Mouse (Mus musculus) neural tube, embryonic 11.5 days (tissue): Measurements from ENCODE around the gene Tcf21. TPM values are rescaled to one million over a fixed set of nuclear protein-coding genes. Genes with fewer than 3 reads are reported as not detected.

ENCODE experiments used
- ATAC-seq: fragments of 200-750 bp; cut with Nextera tagmentation; 2 replicates; pipeline ENCODE4 v1.8.0; 2017; ENCODE audit warnings: moderate number of reproducible peaks, mild to moderate bottlenecking, moderate TSS enrichment, moderate library complexity; ENCODE audit not compliant: insufficient read depth, low FRiP score, low TSS enrichment
- DNase-seq: peaks from one replicate; pipeline ENCODE4 v3.0.0-alpha.2; 2015; ENCODE audit warnings: low spot score
- H3K27ac ChIP-seq: fragments of 300-500 bp; sonication (generic); 2 replicates; pipeline ENCODE4 v1.5.1; 2014; ENCODE audit warnings: low read depth, mild to moderate bottlenecking, low read length
- H3K27me3 ChIP-seq: fragments of 300-500 bp; sonication (generic); 2 replicates; pipeline ENCODE4 v1.6.1; 2014; ENCODE audit warnings: mild to moderate bottlenecking, low read length, mixed read lengths; ENCODE audit not compliant: control insufficient read depth, insufficient read depth
- H3K36me3 ChIP-seq: fragments of 300-500 bp; sonication (generic); 2 replicates; pipeline ENCODE4 v1.6.1; 2014; ENCODE audit warnings: mild to moderate bottlenecking, low read length, moderate library complexity, mixed read lengths; ENCODE audit not compliant: control insufficient read depth, insufficient read depth
- H3K4me1 ChIP-seq: fragments of 300-500 bp; sonication (generic); 2 replicates; pipeline ENCODE4 v1.6.1; 2014; ENCODE audit warnings: low read length, mixed read lengths; ENCODE audit not compliant: control insufficient read depth, insufficient read depth
- H3K4me2 ChIP-seq: fragments of 300-500 bp; sonication (generic); 2 replicates; pipeline ENCODE4 v1.6.1; 2014; ENCODE audit warnings: low read depth, mild to moderate bottlenecking, moderate library complexity
- H3K4me3 ChIP-seq: fragments of 300-500 bp; sonication (generic); 2 replicates; pipeline ENCODE4 v1.5.1; 2014; ENCODE audit warnings: low read depth, low read length
- H3K9ac ChIP-seq: fragments of 300-500 bp; sonication (generic); 2 replicates; pipeline ENCODE4 v1.6.1; 2014; ENCODE audit warnings: mild to moderate bottlenecking, low read length
- H3K9me3 ChIP-seq: fragments of 300-500 bp; sonication (generic); 2 replicates; pipeline ENCODE4 v1.6.1; 2016; ENCODE audit warnings: low read length; ENCODE audit not compliant: control insufficient read depth
- WGBS: fragments of 180-500 bp; shearing (Covaris S2); extraction: QIAGEN DNeasy Blood & Tissue Kit; methylation state at CpG from one replicate; pipeline ENCODE4 v1.1.7; 2014; 5-methylcytosine and 5-hydroxymethylcytosine counted together
- polyA plus RNA-seq: library from polyadenylated mRNA; unstranded; fragments of >200 nt; fragmentation: Nextera tagmentation; extraction: Ambion mirVana; gene quantifications from 2 replicates; pipeline ENCODE4 v1.2.1, GENCODE M21; 2014

Tcf21 gene
- polyA plus RNA-seq, 1 experiment from 2014 or later = 0.40 TPM

- no peak overlapping the region for H3K9ac ChIP-seq
- H3K4me1 ChIP-seq = no peaks in the 10 kb centered on the region
- H3K9me3 ChIP-seq = no peaks in the 10 kb centered on the region
- H3K4me3 ChIP-seq = no peak overlapping the region
- 11% methylated on average over 12 of the region's 12 CpGs for WGBS
- ATAC-seq (no peak), DNase-seq (peak; percentile 29)
- H3K36me3 ChIP-seq = no peaks in the 10 kb centered on the region
- no peak overlapping the region for H3K27ac ChIP-seq
- no peak overlapping the region for H3K4me2 ChIP-seq
- H3K27me3 ChIP-seq = peaks cover 54% of the 10 kb centered on the region
These were observed 8.1 kb downstream of the Tcf21 start for GRCm38 (mm10) chr10:22811921-22812320.

- H3K4me1 ChIP-seq = no peaks in the 10 kb centered on the region
- DNase-seq (no peak), ATAC-seq (no peak)
- no peak overlapping the region for H3K4me2 ChIP-seq
- no peaks in the 10 kb centered on the region for H3K9me3 ChIP-seq
- no peaks in the 10 kb centered on the region for H3K36me3 ChIP-seq
- no peaks in the 10 kb centered on the region for H3K27me3 ChIP-seq
- H3K4me3 ChIP-seq = no peak overlapping the region
- H3K9ac ChIP-seq = no peak overlapping the region
- 63% methylated on average over 3 of the region's 3 CpGs for WGBS
- no peak overlapping the region for H3K27ac ChIP-seq
These were observed 37.3 kb downstream of the Tcf21 start for GRCm38 (mm10) chr10:22782684-22783083.

GRCm38 (mm10) chr10:22781466-22781865 lies 38.5 kb downstream of the Tcf21 start:
- Histone ChIP-seq H3K36me3 (no peaks in the 10 kb centered on the region), H3K4me1 (no peaks in the 10 kb centered on the region), H3K9ac (no peak overlapping the region), H3K4me3 (no peak overlapping the region), H3K9me3 (no peaks in the 10 kb centered on the region), H3K27me3 (no peaks in the 10 kb centered on the region), H3K4me2 (no peak overlapping the region), H3K27ac (no peak overlapping the region)
- WGBS = 42% methylated on average over 4 of the region's 4 CpGs
- ATAC-seq = no peak
- DNase-seq = peak; percentile 24

- H3K4me1 ChIP-seq = no peaks in the 10 kb centered on the region
- H3K36me3 ChIP-seq = no peaks in the 10 kb centered on the region
- 22% methylated on average over 5 of the region's 5 CpGs for WGBS
- no peak for ATAC-seq
- H3K4me2 ChIP-seq = no peak overlapping the region
- H3K9ac ChIP-seq = no peak overlapping the region
- H3K4me3 ChIP-seq = no peak overlapping the region
- DNase-seq = peak; percentile 53
- no peak overlapping the region for H3K27ac ChIP-seq
- H3K9me3 ChIP-seq = no peaks in the 10 kb centered on the region
- H3K27me3 ChIP-seq = no peaks in the 10 kb centered on the region
These were observed 42.0 kb downstream of the Tcf21 start for GRCm38 (mm10) chr10:22777939-22778338.

GRCm38 (mm10) chr10:22776007-22776698 lies 43.8 kb downstream of the Tcf21 start:
- Histone ChIP-seq H3K27ac (no peak overlapping the region), H3K4me1 (no peaks in the 10 kb centered on the region), H3K9me3 (no peaks in the 10 kb centered on the region), H3K9ac (no peak overlapping the region), H3K4me3 (no peak overlapping the region), H3K36me3 (no peaks in the 10 kb centered on the region), H3K27me3 (no peaks in the 10 kb centered on the region), H3K4me2 (no peak overlapping the region)
- WGBS = 16% methylated on average over 7 of the region's 7 CpGs
- peak; percentile 72 for DNase-seq
- peak; percentile 23 for ATAC-seq

- DNase-seq (no peak), ATAC-seq (no peak)
- H3K36me3 ChIP-seq = no peaks in the 10 kb centered on the region
- no peak overlapping the region for H3K9ac ChIP-seq
- no peak overlapping the region for H3K4me2 ChIP-seq
- H3K27me3 ChIP-seq = no peaks in the 10 kb centered on the region
- H3K4me3 ChIP-seq = no peak overlapping the region
- H3K4me1 ChIP-seq = no peaks in the 10 kb centered on the region
- WGBS = 68% methylated on average over 2 of the region's 2 CpGs
- H3K9me3 ChIP-seq = no peaks in the 10 kb centered on the region
- H3K27ac ChIP-seq = no peak overlapping the region
These were observed 44.5 kb downstream of the Tcf21 start for GRCm38 (mm10) chr10:22775456-22775855.

- no peaks in the 10 kb centered on the region for H3K36me3 ChIP-seq
- WGBS = 85% methylated on average over 3 of the region's 3 CpGs
- H3K4me1 ChIP-seq = no peaks in the 10 kb centered on the region
These were observed 45.3 kb downstream of the Tcf21 start for GRCm38 (mm10) chr10:22774626-22775025.

More at GRCm38 (mm10) chr10:22774626-22775025, 45.3 kb downstream of the Tcf21 start:
- no peak for DNase-seq
- Histone ChIP-seq H3K27me3 (no peaks in the 10 kb centered on the region), H3K9ac (no peak overlapping the region), H3K9me3 (no peaks in the 10 kb centered on the region), H3K27ac (no peak overlapping the region), H3K4me3 (no peak overlapping the region), H3K4me2 (no peak overlapping the region)
- ATAC-seq = no peak

Other genes starting within 250 kb of the Tcf21 start
- gene Slc2a12, start 175.2 kb downstream of the Tcf21 start, polyA plus RNA-seq = 0.86 and 1.7 TPM in 2 replicates
- gene Tbpl1, start 88.2 kb downstream of the Tcf21 start, polyA plus RNA-seq = 108 and 115 TPM in 2 replicates